Mouse (Mus musculus) lung, postnatal 0 days (tissue): ENCODE measurements around the gene Psmd9.

ENCODE experiments used
- CTCF ChIP-seq: IDR thresholded peaks from 2 replicates; pipeline ENCODE4 v1.5.1; 2016; ENCODE audit warnings: antibody characterized with exemption, mild to moderate bottlenecking
- EP300 ChIP-seq: IDR thresholded peaks from 2 replicates; pipeline ENCODE4 v1.6.1; 2016; ENCODE audit warnings: antibody characterized with exemption, mild to moderate bottlenecking, control low read depth

GRCm38 (mm10) chr5:123297830-123298229 is 128.6 kb downstream of the Psmd9 start:
- TF ChIP-seq CTCF (no peak), EP300 (no peak)
